Mouse (Mus musculus) thymus, adult 2 months (tissue): Measurements from ENCODE around the gene Pitpnm3.

ENCODE experiments used
- CTCF ChIP-seq: fragments of 200-500 bp; IDR thresholded peaks from 2 replicates; pipeline ENCODE4 v1.5.1; 2012; ENCODE audit warnings: mild to moderate bottlenecking, control low read depth, low read length, moderate library complexity, borderline replicate concordance; ENCODE audit not compliant: control insufficient read depth, poor library complexity, insufficient read depth; ENCODE audit errors: extremely low read depth
- POLR2A ChIP-seq: fragments of 200-500 bp; IDR thresholded peaks from 2 replicates; pipeline ENCODE4 v1.6.1; 2012; ENCODE audit warnings: mild to moderate bottlenecking, low read length, control low read depth, moderate library complexity; ENCODE audit not compliant: control insufficient read depth, poor library complexity, insufficient read depth; ENCODE audit errors: extremely low read depth

DNA sequence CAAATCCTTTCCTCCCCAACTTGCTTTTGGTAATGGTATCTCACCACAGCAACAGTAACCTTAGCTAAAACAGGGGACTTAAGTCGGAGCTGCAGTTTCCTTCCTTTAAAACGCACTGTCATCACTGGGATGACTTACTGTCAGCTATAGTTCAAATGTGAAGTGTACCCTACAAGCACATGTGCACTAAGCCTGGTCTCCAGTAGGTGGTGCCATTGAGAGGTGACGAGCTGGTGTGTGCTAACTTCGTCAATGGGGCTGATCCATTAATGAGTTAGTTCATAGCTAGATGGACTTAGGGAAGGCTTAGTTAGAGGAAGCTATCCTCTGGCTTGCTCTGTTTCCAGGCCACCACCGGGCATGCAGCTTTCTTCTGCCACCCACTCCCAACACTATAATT lies 82.9 kb downstream of the Pitpnm3 start:
- no peak for TF ChIP-seq CTCF
- TF ChIP-seq POLR2A, result no peak
